Mouse (Mus musculus): ENCODE results near the gene Trim67.

DNA sequence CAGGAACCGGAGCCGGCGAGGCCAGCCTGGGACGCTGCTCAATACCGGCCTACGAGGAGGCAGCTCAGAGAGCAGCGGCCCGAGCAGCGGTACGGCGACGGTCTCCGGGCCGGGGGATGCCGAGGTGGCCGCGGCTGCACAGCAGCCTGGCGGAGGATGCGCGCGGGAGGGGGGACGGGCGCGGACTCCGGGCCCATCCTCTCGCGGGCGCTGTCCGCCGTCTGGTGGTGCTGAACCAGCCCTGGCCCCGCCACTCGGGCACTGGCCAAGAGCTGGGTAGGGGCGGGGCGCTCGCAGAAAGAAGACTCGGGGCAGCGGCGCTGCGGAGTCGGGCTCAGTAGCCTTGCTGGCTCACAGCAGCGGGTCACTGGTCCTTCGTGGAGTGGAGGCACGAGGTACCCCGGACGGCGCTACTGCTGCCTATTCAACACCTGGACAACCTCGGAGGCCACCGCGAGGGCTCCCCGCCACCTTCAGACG lies 320 bp downstream of the Trim67 start:
- TF ChIP-seq CTCF (IDR thresholded peaks at IDR 0.05; ENCODE audit: insufficient read depth, low read length): no peak
- no peak for TF ChIP-seq POLR2A (IDR thresholded peaks at IDR 0.05; ENCODE audit: borderline replicate concordance, extremely low read depth, low read depth, low read length)

Data from lung, adult 2 months (tissue).